Mouse (Mus musculus): ENCODE measurements at regions not wholly inside any gene's neighbourhood (a gene's known extent, or its start where the extent isn't known, plus 50 kb on each side); places are given as distances from the start of the nearest gene placed in this dataset.
"Not testable (repeated sequence)": the region's sequence is repeated elsewhere in the genome, so short reads cannot be mapped to it uniquely, and the experiment has no call there.

- DNase-seq (ENCODE audit: low read depth, low spot score): no peak
Observed at GRCm38 (mm10) chr7:83394156-83394555, 190.6 kb upstream of the Tmc3 start.

- no peak for DNase-seq (ENCODE audit: low read depth, low spot score)
Observed at GRCm38 (mm10) chr7:83399668-83400067, 185.1 kb upstream of the Tmc3 start.

GRCm38 (mm10) chr7:83401001-83401400, 183.7 kb upstream of the Tmc3 start:
- no peak for DNase-seq (ENCODE audit: low read depth, low spot score)

- DNase-seq (ENCODE audit: low read depth, low spot score): not testable (repeated sequence)
Observed at GRCm38 (mm10) chr7:83412745-83413144, 172.0 kb upstream of the Tmc3 start.

- DNase-seq (ENCODE audit: low read depth, low spot score): no peak
Observed at GRCm38 (mm10) chr7:83429929-83430556, 154.7 kb upstream of the Tmc3 start.

DNA sequence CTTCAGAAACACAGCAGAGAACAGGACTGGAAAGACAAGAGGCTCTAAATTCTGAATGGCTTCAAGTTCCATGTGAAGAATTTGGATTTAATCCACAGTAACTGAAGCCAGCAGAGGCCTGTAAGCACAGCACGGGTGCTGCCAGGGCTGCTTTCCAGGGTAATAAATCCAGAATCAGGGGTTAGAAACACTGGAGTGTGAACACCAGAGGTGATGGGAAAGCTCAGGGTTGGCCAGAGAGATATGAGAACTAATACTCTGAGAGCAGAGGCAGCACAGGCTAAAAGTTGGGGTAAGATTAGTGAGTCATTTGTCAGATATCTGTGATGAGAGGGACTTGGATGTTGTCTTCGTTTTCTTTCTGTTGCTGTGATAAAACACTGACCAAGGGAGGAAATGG, 153.6 kb upstream of the Tmc3 start:
- no peak for DNase-seq (ENCODE audit: low read depth, low spot score)

GRCm38 (mm10) chr7:83432843-83433242, 151.9 kb upstream of the Tmc3 start:
- DNase-seq (ENCODE audit: low read depth, low spot score): no peak

- no peak for DNase-seq (ENCODE audit: low read depth, low spot score)
Observed at GRCm38 (mm10) chr7:83433959-83434715, 150.6 kb upstream of the Tmc3 start.

- DNase-seq (ENCODE audit: low read depth, low spot score): no peak
Observed at GRCm38 (mm10) chr7:83438538-83439393, 146.0 kb upstream of the Tmc3 start.

DNA sequence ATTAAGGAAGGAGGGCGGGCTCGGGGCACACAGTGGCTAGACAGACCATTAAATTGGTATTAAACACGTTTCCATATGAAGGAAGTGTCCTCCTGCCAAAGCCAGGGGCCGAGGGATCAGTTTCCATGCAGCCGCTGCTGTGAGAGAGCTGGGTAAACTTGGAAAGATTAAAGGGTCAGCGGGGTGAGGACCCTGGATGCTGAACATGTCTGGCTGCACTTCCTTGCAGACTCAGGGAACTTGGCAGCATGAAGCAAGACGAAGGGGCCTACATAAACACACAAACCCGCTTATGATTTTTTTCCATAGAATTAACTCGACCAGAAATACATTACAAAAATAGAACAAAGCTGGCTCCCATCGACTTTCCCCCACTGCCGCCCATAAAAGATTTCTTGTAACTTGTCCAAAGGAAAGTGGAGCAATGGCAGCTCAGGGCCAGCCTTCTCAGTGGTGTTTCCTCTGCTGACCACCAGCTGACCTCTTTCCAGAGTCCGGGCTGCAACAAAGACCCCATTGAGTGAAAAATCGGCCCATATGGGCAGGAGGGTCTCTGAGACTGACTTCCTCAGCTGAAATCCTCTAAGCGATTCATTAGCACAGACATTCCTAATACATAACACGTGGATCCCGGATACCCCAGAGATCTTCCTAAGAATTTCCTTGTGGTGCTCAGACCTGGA, 141.0 kb upstream of the Tmc3 start:
- DNase-seq (ENCODE audit: low read depth, low spot score): peak; percentile 74

DNA sequence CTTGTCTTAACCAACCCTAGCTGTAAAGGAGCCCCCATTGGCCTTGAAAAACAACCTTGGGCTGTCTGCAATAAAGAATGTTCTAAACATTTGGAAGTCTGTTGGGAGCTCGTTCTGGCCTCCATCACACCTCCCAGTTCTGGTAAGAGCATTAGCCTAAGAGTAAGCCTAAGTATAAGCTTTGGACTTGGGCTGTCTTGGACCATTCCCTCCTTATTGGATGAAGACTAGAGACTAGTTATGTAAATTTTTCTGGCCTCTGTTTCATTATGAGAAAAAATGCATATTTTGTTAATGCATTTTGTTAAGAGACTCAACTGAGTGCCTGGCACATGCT, 140.5 kb upstream of the Tmc3 start:
- DNase-seq (ENCODE audit: low read depth, low spot score): no peak

DNA sequence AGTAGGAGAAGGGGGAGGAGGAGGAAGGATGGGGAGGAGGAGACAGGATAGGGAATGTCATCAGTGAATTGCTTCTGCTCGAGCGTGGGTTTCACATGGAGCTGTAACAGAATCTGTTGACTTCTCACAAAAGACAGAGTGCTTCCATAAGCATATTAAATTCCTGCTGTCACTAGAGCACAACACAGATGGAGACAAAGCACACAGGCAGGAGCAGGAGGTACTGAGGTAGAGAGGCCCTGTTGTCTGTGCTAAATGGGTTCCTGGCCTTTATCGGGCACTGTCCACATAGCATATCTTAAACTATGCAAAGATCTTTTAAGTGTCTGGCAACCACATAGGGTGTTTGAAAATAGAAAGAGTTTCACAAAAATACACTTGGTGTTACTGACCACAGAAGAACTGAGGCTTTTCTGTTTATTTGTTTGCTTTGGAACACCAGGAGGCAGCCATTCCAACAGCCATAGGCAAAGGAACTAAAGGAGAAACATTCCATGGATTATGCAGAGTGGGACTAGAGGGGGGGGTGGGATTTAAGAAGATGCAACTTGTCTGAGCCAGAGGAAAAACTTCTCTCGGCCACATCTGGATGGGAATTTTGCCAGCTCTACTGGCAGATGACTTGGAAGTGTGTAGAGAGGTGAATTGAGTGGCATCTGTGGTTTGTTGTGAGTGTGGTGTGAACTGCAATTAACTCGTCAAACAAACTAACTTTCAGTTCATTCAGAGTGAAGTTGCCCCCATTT, 139.4 kb upstream of the Tmc3 start:
- DNase-seq (ENCODE audit: low read depth, low spot score): no peak

DNA sequence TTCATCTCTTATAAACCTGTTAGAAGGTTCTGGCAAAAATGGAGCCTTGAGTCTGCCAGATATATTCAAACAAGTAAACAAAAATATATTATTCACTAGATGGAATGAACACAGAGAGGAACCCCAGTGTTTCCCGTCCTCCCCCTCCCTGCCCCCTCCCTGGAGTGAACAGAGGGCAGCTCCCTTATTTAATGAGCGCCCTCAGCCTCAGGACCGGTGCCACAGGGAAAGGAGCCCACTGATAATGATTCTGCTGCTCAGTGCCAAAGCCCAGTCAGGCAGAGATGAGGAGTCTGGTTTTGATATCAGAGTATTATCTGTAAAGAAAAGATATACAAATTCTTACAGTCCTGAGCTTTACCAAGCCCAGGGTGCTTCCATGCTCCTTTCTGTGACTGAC, 134.4 kb upstream of the Tmc3 start:
- DNase-seq (ENCODE audit: low read depth, low spot score): no peak

DNA sequence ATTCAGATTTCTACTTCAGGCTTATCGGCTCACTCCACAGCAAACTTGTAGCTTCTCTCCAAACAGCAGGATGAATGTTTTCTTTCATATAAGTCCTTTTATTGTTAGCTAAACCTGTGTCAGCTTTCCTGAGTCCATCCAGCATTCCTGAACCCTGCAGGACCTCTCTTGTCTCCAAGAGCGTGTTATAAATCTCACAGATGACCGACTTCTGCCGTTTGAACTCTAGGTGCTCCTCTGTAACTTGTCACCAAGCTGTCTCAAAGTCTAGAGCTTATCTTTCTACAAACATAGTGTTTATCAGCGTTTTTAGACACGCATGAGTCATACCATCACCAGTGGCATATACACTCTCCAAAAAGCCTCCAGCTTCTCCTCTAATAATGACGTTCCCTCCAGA, 132.4 kb upstream of the Tmc3 start:
- DNase-seq (ENCODE audit: low read depth, low spot score): no peak

DNA sequence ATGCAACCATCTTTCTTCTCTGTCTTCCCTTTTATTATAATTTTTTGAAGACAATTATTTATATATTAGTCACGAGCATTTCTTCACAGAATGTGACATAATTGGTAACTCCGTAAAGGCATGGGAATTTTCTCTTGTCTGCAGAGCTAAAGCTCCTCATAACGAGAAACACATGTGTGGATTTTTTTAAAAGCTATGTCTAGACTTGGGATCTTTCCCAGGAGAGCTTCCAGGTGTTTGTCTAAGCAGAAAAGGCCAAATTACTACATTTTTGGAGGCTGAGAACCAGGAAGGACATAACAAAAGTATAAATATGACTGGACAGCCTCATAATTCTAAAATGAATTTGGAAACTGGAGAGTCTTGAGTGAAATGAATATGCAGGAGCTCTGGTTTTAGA, 125.2 kb upstream of the Tmc3 start:
- DNase-seq (ENCODE audit: low read depth, low spot score): peak; percentile 85

DNA sequence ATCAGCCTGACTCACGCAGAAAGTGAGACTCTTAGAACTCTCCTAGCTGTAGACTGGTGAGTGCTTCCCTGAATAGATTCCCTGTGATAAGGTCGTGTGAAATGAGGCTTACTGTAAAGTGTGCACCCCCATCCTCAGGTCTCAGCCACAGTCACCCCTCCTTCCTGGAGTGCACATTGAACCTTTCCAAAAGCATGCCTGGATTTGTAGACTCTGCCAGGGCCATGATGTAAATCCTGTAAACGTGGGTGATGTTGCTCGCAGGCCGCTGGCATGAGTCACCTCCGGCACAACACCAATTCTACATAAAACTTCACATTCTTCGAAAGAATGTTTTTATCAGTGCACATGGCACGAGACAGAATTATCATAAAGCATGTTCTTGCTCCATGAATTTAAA, 117.7 kb upstream of the Tmc3 start:
- no peak for DNase-seq (ENCODE audit: low read depth, low spot score)

DNA sequence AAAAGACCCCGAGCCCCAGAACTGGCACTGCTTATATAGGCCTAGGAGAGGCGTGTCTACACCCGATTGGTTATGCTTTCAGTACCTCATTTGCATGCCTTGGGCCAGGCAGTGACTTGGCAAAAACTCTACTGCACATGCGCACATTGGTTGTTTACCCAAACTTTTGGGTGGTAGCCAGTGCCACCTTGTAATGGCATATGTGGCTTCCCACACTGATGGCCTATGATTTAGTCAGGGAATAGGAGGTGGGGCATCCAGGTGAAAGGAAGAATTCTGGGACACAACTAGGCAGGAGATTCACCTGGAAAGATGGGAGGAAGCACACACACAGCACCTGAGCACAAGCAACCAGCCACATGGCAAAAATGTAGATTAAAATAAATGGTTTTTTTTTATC, 114.9 kb upstream of the Tmc3 start:
- DNase-seq (ENCODE audit: low read depth, low spot score): not testable (repeated sequence)

- no peak for DNase-seq (ENCODE audit: low read depth, low spot score)
Observed at GRCm38 (mm10) chr7:83471111-83471510, 113.6 kb upstream of the Tmc3 start.

DNA sequence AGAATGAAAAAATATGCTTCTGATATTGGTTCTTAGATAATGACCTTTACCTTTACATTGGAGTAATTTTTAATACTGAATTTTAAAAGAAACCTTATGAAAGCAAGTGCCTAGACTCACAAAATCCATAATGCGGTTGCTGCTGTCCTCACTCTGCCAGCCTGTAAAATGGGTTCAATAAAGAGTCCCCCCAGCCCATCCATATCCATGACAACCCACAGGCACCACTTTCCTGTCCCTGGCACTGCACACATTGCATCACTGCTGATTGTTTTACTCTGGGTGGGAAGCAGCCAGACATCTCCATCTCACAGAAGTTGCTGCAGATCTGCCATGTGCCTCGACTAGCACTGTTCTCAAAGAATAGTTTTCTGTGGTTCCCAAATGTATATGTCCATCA, 110.3 kb upstream of the Tmc3 start:
- no peak for DNase-seq (ENCODE audit: low read depth, low spot score)

DNA sequence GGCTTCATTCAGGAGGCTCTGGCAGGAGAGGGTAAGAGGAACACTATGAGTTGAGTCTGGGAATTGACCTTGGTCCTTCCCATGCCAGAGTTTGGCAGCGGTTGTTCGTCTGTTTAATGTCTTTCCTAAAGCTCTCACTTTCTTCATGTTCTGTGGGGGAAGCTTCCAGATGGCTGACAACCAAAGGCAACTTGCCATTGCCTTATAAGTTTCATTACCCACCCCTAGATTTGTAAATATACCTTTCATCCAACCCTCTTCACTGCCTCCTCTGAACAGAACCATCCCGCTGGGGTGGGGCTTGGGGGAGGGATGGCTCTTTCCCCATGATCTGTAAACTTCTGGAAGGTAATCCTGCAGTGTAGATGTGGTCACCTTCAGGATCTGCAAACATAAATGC, 109.7 kb upstream of the Tmc3 start:
- DNase-seq (ENCODE audit: low read depth, low spot score): no peak

GRCm38 (mm10) chr7:83475438-83476160, 109.1 kb upstream of the Tmc3 start:
- DNase-seq (ENCODE audit: low read depth, low spot score): peak; percentile 49

All from forelimb bud, embryonic 11.5 days (tissue).